Comparison of ENCODE assay signal across 9 mouse cellular contexts in genomic region chr9:71592577-71593285, GRCm38 (mm10). TPM values are rescaled to one million over a fixed set of nuclear protein-coding genes. Genes with fewer than 3 reads are reported as not detected.
DNase-seq lines count a peak whose midpoint lies in the region; ATAC-seq and TF ChIP-seq lines count a peak whose summit lies in the region.
"Had no signal": no experiment of that assay in that cellular context is flagged by ENCODE, and none has a peak within 500 bp of the region (broad histone marks: within the 10 kb centered on the region; RNA-seq: fewer than 3 reads in every experiment).

No protein-coding gene starts in this region.

- peak overlapping the region; percentile 65 for H3K4me3 ChIP-seq in kidney, embryonic 15.5 days (replicated peaks)
- peak overlapping the region; percentile 34; the same call in 1 of the 2 replicates for H3K4me3 ChIP-seq in cortical plate, adult 2 months (ENCODE audit: insufficient read depth, low read length)
- peak overlapping the region; percentile 43 for H3K4me3 ChIP-seq in hindbrain, embryonic 12.5 days
- H3K4me3 ChIP-seq in midbrain, embryonic 13.5 days (replicated peaks): peak overlapping the region; percentile 60

- H3K9me3 ChIP-seq in kidney, embryonic 15.5 days (replicated peaks): no peaks in the 10 kb centered on the region
- H3K9me3 ChIP-seq in hindbrain, embryonic 12.5 days (replicated peaks): no peaks in the 10 kb centered on the region
- no peaks in the 10 kb centered on the region for H3K9me3 ChIP-seq in midbrain, embryonic 13.5 days
- H3K9me3 ChIP-seq: G1E had no signal

- 32% methylated on average over 6 of the region's 6 CpGs for WGBS in kidney, embryonic 15.5 days
- 41% methylated on average over 6 of the region's 6 CpGs for WGBS in hindbrain, embryonic 12.5 days
- 34% methylated on average over 6 of the region's 6 CpGs for WGBS in midbrain, embryonic 13.5 days

- no peak for TF ChIP-seq POLR2A in cortical plate, adult 2 months (IDR thresholded peaks at IDR 0.05; ENCODE audit: extremely low read depth, insufficient read depth, low read length)

- H3K4me1 ChIP-seq in kidney, embryonic 15.5 days: peaks cover 43% of the 10 kb centered on the region
- no peaks in the 10 kb centered on the region; the same call in 1 of the 2 replicates for H3K4me1 ChIP-seq in cortical plate, adult 2 months (ENCODE audit: control insufficient read depth, insufficient read depth, low read length)
- peaks cover 6% of the 10 kb centered on the region; the same call in 1 of the 2 replicates for H3K4me1 ChIP-seq in hindbrain, embryonic 12.5 days
- peaks cover 12% of the 10 kb centered on the region for H3K4me1 ChIP-seq in midbrain, embryonic 13.5 days (replicated peaks)

- no peak for TF ChIP-seq CTCF in cortical plate, adult 2 months (IDR thresholded peaks at IDR 0.05; ENCODE audit: extremely low read depth, insufficient read depth, low read length)

- H3K9ac ChIP-seq in kidney, embryonic 15.5 days: peak overlapping the region; percentile 57; the same call in 1 of the 2 replicates
- H3K9ac ChIP-seq in hindbrain, embryonic 12.5 days: peak overlapping the region; percentile 46; the same call in 1 of the 2 replicates
- H3K9ac ChIP-seq in midbrain, embryonic 13.5 days (replicated peaks): peak overlapping the region; percentile 78; the same call in 1 of the 2 replicates

- no peaks in the 10 kb centered on the region for H3K36me3 ChIP-seq in kidney, embryonic 15.5 days
- H3K36me3 ChIP-seq in hindbrain, embryonic 12.5 days: no peaks in the 10 kb centered on the region
- no peaks in the 10 kb centered on the region for H3K36me3 ChIP-seq in midbrain, embryonic 13.5 days
- H3K36me3 ChIP-seq: G1E had no signal

- peak overlapping the region; percentile 88 for H3K4me2 ChIP-seq in kidney, embryonic 15.5 days
- peak overlapping the region; percentile 79 for H3K4me2 ChIP-seq in hindbrain, embryonic 12.5 days (replicated peaks)
- peak overlapping the region; percentile 92 for H3K4me2 ChIP-seq in midbrain, embryonic 13.5 days (replicated peaks)

- 0 out of 2 replicates have a peak, but pooled peaks cover 6% of the 10 kb centered on the region for H3K27me3 ChIP-seq in kidney, embryonic 15.5 days
- H3K27me3 ChIP-seq in hindbrain, embryonic 12.5 days: peaks cover 6% of the 10 kb centered on the region; the same call in 1 of the 2 replicates
- H3K27me3 ChIP-seq in midbrain, embryonic 13.5 days: peaks cover 22% of the 10 kb centered on the region; the same call in 1 of the 2 replicates

- no peak for DNase-seq in kidney, adult 9 months
- no peak for DNase-seq in T-cell, adult 2 months (ENCODE audit: low spot score)
- no peak for DNase-seq in right cerebral cortex, adult 2 months (ENCODE audit: low spot score in 2 of 2)
- no peak for DNase-seq in frontal cortex, postnatal 36 days (ENCODE audit: low spot score in 2 of 2)

- ATAC-seq in kidney, embryonic 15.5 days (replicated peaks; ENCODE audit: low FRiP score): peak; percentile 5; the same call in 1 of the 2 replicates
- ATAC-seq in hindbrain, embryonic 12.5 days (ENCODE audit: low FRiP score): peak; percentile 16; the same call in 1 of the 2 replicates
- ATAC-seq in midbrain, embryonic 13.5 days: 0 out of 2 replicates have a peak, but pooled peaks have one; percentile 40

- peak overlapping the region; percentile 51; the same call in 1 of the 2 replicates for H3K27ac ChIP-seq in kidney, embryonic 15.5 days
- H3K27ac ChIP-seq in cortical plate, adult 2 months (ENCODE audit: insufficient read depth, low read length): no peak overlapping the region
- no peak overlapping the region for H3K27ac ChIP-seq in hindbrain, embryonic 12.5 days
- no peak overlapping the region for H3K27ac ChIP-seq in midbrain, embryonic 13.5 days

RNA-seq across cellular contexts. Expression of gene Myzap, which starts 0.6 kb away (rescaled TPM):
- 14.5 and 17.3 TPM in 2 replicates for polyA plus RNA-seq in kidney, embryonic 15.5 days (2015; fragmentation: Nextera tagmentation; extraction: Ambion mirVana)
- 1.0 and 1.3 TPM in 2 replicates for polyA plus RNA-seq in cortical plate, adult 2 months (2012; rRNA removed)
- polyA plus RNA-seq in hindbrain, embryonic 12.5 days (2016; fragmentation: Nextera tagmentation; extraction: Ambion mirVana): 5.5 and 6.6 TPM in 2 replicates
- polyA plus RNA-seq in midbrain, embryonic 13.5 days (2015; fragmentation: Nextera tagmentation; extraction: Ambion mirVana): 2.4 and 2.6 TPM in 2 replicates
- polyA plus RNA-seq: G1E had no signal
